Mouse (Mus musculus) embryonic stem cell, embryonic (primary cell): Measurements from ENCODE around the gene Itgal.
"Not testable (repeated sequence)": the region's sequence is repeated elsewhere in the genome, so short reads cannot be mapped to it uniquely, and the experiment has no call there.

Experiments
- CTCF ChIA-PET, 4 experiments: fragments of 300-600 bp in 2 of 4; fragments of 350-600 bp in 2 of 4; sonication (Branson Sonifier 250); formaldehyde crosslinking; loops; one replicate each; lab custom pipeline; 2022; ENCODE audit warnings: inconsistent platforms in 2 of 4; lab: Charles Lee
- POLR2A ChIA-PET, 4 experiments: fragments of 300-600 bp in 2 of 4; fragments of 350-600 bp in 2 of 4; sonication (Branson Sonifier 250); formaldehyde crosslinking; loops; one replicate each; lab custom pipeline; 2022; ENCODE audit warnings: antibody characterized with exemption in 4 of 4, inconsistent platforms in 1 of 4; lab: Charles Lee

Gene Itgal

GRCm38 (mm10) chr7:127344371-127344770, 48.3 kb downstream of the Itgal start:
- ChIA-PET POLR2A (interaction anchor here in 3 of 4 experiments (0.9 to 1.4 kb wide), 6 partner anchors 35 to 1071 kb away, joined by 3 read pairs; no protein-coding TSS in a partner anchor), CTCF (interaction anchor here in 1 of 4 experiments (0.5 kb wide), 1 partner anchor 365 kb away, joined by 3 read pairs; the partner anchor contains the start of gene Bcl7c)

GRCm38 (mm10) chr7:127345092-127345491, 49.0 kb downstream of the Itgal start:
- POLR2A ChIA-PET, result interaction anchor here in 3 of 4 experiments (0.6 to 1.4 kb wide), 20 partner anchors 10 to 496 kb away, joined by 3 to 11 read pairs (median 4); partner anchors contain the start of genes Ccdc189 (in 1 of the 3), Dctpp1 (in 1 of the 3), Rnf40 (in 1 of the 3) and Zfp747 (in 1 of the 3)
- CTCF ChIA-PET, result interaction anchor here in 1 of 4 experiments (1.0 kb wide), 1 partner anchor 21 kb away, joined by 3 read pairs; no protein-coding TSS in a partner anchor

GRCm38 (mm10) chr7:127345512-127346325, 49.7 kb downstream of the Itgal start, which contains the start of gene Zfp768:
Gene Zfp768 (minus strand): TSS chr7:127345589.
- ChIA-PET POLR2A (interaction anchor here in 3 of 4 experiments (0.5 to 1.4 kb wide), 40 partner anchors 8 to 721 kb away, joined by 3 to 11 read pairs (median 4); partner anchors contain the start of genes Ccdc189 (in 1 of the 3), Dctpp1 (in 1 of the 3), E430018J23Rik (in 1 of the 3) and Kat8 (in 1 of the 3)), CTCF (interaction anchor here in 2 of 4 experiments (0.6 to 1.0 kb wide), 8 partner anchors 21 to 167 kb away, joined by 3 to 5 read pairs (median 3); partner anchors contain the start of gene Zfp764 (in 1 of the 2))

- CTCF ChIA-PET, result no interaction called here
- POLR2A ChIA-PET, result interaction anchor here in 2 of 4 experiments (1.0 to 1.4 kb wide), 5 partner anchors 68 to 364 kb away, joined by 3 to 5 read pairs (median 4); no protein-coding TSS in a partner anchor
These were observed 50.6 kb downstream of the Itgal start for GRCm38 (mm10) chr7:127346676-127347075.

GRCm38 (mm10) chr7:127351230-127352004, 55.4 kb downstream of the Itgal start:
- CTCF ChIA-PET, result interaction anchor here in 1 of 4 experiments (1.1 kb wide), 1 partner anchor 122 kb away, joined by 3 read pairs; no protein-coding TSS in a partner anchor
- POLR2A ChIA-PET, result interaction anchor here in 2 of 4 experiments (0.7 to 0.9 kb wide), 2 partner anchors 54 to 740 kb away, joined by 3 read pairs; no protein-coding TSS in a partner anchor

GRCm38 (mm10) chr7:127355796-127356195, 59.7 kb downstream of the Itgal start:
- CTCF ChIA-PET, result interaction anchor here in 1 of 4 experiments (0.6 kb wide), 1 partner anchor 585 kb away, joined by 3 read pairs; no protein-coding TSS in a partner anchor

GRCm38 (mm10) chr7:127357871-127358270, 61.8 kb downstream of the Itgal start:
- ChIA-PET POLR2A (interaction anchor here in 1 of 4 experiments (1.0 kb wide), 1 partner anchor 83 kb away, joined by 3 read pairs; no protein-coding TSS in a partner anchor), CTCF (no interaction called here)

More at GRCm38 (mm10) chr7:127355796-127356195, 59.7 kb downstream of the Itgal start:
- POLR2A ChIA-PET, result no interaction called here

GRCm38 (mm10) chr7:127358472-127358871, 62.4 kb downstream of the Itgal start:
- CTCF ChIA-PET, result no interaction called here
- POLR2A ChIA-PET, result no interaction called here

GRCm38 (mm10) chr7:127360265-127360664, 64.2 kb downstream of the Itgal start:
- CTCF ChIA-PET, result interaction anchor here in 2 of 4 experiments (0.6 to 0.8 kb wide), 2 partner anchors 43 to 130 kb away, joined by 3 to 7 read pairs; no protein-coding TSS in a partner anchor
- POLR2A ChIA-PET, result no interaction called here

- CTCF ChIA-PET, result interaction anchor here in 2 of 4 experiments (0.8 to 1.2 kb wide), 3 partner anchors 19 to 56 kb away, joined by 3 to 8 read pairs (median 3); no protein-coding TSS in a partner anchor
These were observed 65.4 kb downstream of the Itgal start for GRCm38 (mm10) chr7:127361449-127361848.

GRCm38 (mm10) chr7:127362418-127362817, 66.4 kb downstream of the Itgal start:
- CTCF ChIA-PET, result interaction anchor here in 1 of 4 experiments (0.6 to 1.2 kb wide), 3 partner anchors 20 to 579 kb away, joined by 3 read pairs; no protein-coding TSS in a partner anchor

More at GRCm38 (mm10) chr7:127361449-127361848, 65.4 kb downstream of the Itgal start:
- POLR2A ChIA-PET, result interaction anchor here in 2 of 4 experiments (0.6 to 0.7 kb wide), 3 partner anchors 25 to 350 kb away, joined by 3 to 4 read pairs (median 3); no protein-coding TSS in a partner anchor

GRCm38 (mm10) chr7:127363475-127363921, 67.4 kb downstream of the Itgal start:
- POLR2A ChIA-PET, result interaction anchor here in 2 of 4 experiments (0.6 to 2.5 kb wide), 12 partner anchors 9 to 311 kb away, joined by 3 to 11 read pairs (median 3); partner anchors contain the start of genes E430018J23Rik (in 1 of the 2) and Zfp768 (in 1 of the 2)
- CTCF ChIA-PET, result interaction anchor here in 3 of 4 experiments (0.6 to 1.3 kb wide), 9 partner anchors 41 to 531 kb away, joined by 3 to 9 read pairs (median 3); no protein-coding TSS in a partner anchor

More at GRCm38 (mm10) chr7:127362418-127362817, 66.4 kb downstream of the Itgal start:
- POLR2A ChIA-PET, result not testable (repeated sequence)

GRCm38 (mm10) chr7:127364166-127364565, 68.1 kb downstream of the Itgal start:
- POLR2A ChIA-PET, result interaction anchor here in 3 of 4 experiments (0.6 to 2.5 kb wide), 20 partner anchors 8 to 502 kb away, joined by 3 to 11 read pairs (median 3); partner anchors contain the start of genes E430018J23Rik (in 1 of the 3), Hirip3 (in 1 of the 3), Ino80e (in 1 of the 3) and Zfp689 (in 1 of the 3)
- CTCF ChIA-PET, result interaction anchor here in 2 of 4 experiments (0.6 to 1.3 kb wide), 5 partner anchors 41 to 311 kb away, joined by 3 to 5 read pairs (median 3); no protein-coding TSS in a partner anchor

- ChIA-PET POLR2A (interaction anchor here in 1 of 4 experiments (1.2 kb wide), 1 partner anchor 88 kb away, joined by 3 read pairs; no protein-coding TSS in a partner anchor), CTCF (no interaction called here)
These were observed 70.2 kb downstream of the Itgal start for GRCm38 (mm10) chr7:127366249-127366648.

GRCm38 (mm10) chr7:127371213-127371612, 75.2 kb downstream of the Itgal start:
- POLR2A ChIA-PET, result interaction anchor here in 3 of 4 experiments (0.6 to 2.0 kb wide), 3 partner anchors 111 to 306 kb away, joined by 3 to 4 read pairs (median 3); partner anchors contain the start of gene Dctpp1 (in 1 of the 3)
- CTCF ChIA-PET, result interaction anchor here in 3 of 4 experiments (0.6 to 1.5 kb wide), 3 partner anchors 26 to 62 kb away, joined by 3 to 4 read pairs (median 3); partner anchors contain the start of gene Zfp768 (in 1 of the 3)

- ChIA-PET CTCF (interaction anchor here in 2 of 4 experiments (0.7 to 1.5 kb wide), 3 partner anchors 26 to 63 kb away, joined by 3 to 4 read pairs (median 3); partner anchors contain the start of gene Zfp768 (in 1 of the 2)), POLR2A (interaction anchor here in 3 of 4 experiments (0.6 to 2.0 kb wide), 6 partner anchors 8 to 305 kb away, joined by 3 to 4 read pairs (median 3); partner anchors contain the start of gene Dctpp1 (in 1 of the 3))
These were observed 75.8 kb downstream of the Itgal start for GRCm38 (mm10) chr7:127371870-127372269.
